9 mouse cellular contexts compared by ENCODE assay signal in the genomic region with DNA sequence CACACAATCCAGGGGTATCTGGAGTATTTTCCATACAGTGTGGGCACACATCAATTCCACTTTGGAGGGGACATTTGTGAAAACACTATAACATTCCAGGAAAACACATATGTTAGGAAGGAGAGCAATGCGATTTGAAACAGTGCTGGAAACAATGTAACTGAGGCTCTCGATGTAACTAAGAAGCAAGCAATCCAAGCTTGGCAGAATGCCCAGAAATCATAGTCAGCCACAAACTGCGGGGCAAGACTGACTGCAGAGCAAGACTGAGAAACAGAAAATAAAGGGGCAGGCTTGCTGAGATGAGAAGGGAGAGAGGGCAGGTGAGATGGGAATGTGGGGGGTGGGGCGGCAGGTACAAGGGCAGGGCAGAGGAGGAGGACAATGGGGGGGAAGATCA. TPM values are rescaled to one million over a fixed set of nuclear protein-coding genes. Genes with fewer than 3 reads are reported as not detected.
DNase-seq lines count a peak whose midpoint lies in the region; ATAC-seq and TF ChIP-seq lines count a peak whose summit lies in the region.
"Had no signal": no experiment of that assay in that cellular context is flagged by ENCODE, and none has a peak within 500 bp of the region (broad histone marks: within the 10 kb centered on the region; RNA-seq: fewer than 3 reads in every experiment).

No protein-coding gene starts in this region.

- H3K9ac ChIP-seq in liver, embryonic 11.5 days (ENCODE audit: low read depth, low read length), result no peak overlapping the region
- no peak overlapping the region for H3K9ac ChIP-seq in embryonic facial prominence, embryonic 14.5 days (ENCODE audit: low read depth, low read length)
- H3K9ac ChIP-seq: liver, embryonic 13.5 days had no signal

- peak; percentile 35 for DNase-seq in liver
- no peak for DNase-seq in liver, embryonic 11.5 days (ENCODE audit: low spot score)
- DNase-seq in embryonic facial prominence, embryonic 14.5 days (ENCODE audit: low spot score), result peak; percentile 98
- peak; percentile 63 to 78 for DNase-seq in heart, postnatal 14 days
- DNase-seq in layer of hippocampus, adult 2 months (ENCODE audit: low spot score in 2 of 2), result peak; percentile 78 to 80
- DNase-seq in lung, postnatal 10 days, result peak; percentile 86
- peak; percentile 62 for DNase-seq in right cerebral cortex, postnatal 14 days
- DNase-seq in thymus, postnatal 0 days (ENCODE audit: low spot score), result no peak
- DNase-seq: liver, embryonic 13.5 days had no signal

- H3K4me3 ChIP-seq in liver, embryonic 11.5 days (ENCODE audit: low read depth, low read length), result no peak overlapping the region
- H3K4me3 ChIP-seq in embryonic facial prominence, embryonic 14.5 days (ENCODE audit: low read depth, low read length), result no peak overlapping the region
- no peak overlapping the region for H3K4me3 ChIP-seq in layer of hippocampus, adult 2 months
- H3K4me3 ChIP-seq: liver, embryonic 13.5 days had no signal

- WGBS in liver, embryonic 11.5 days, result 52% methylated on average over 4 of the region's 4 CpGs
- 20% methylated on average over 4 of the region's 4 CpGs for WGBS in embryonic facial prominence, embryonic 14.5 days

- H3K27ac ChIP-seq in liver, embryonic 11.5 days (ENCODE audit: low read depth, low read length), result no peak overlapping the region
- peak overlapping the region; percentile 71 for H3K27ac ChIP-seq in embryonic facial prominence, embryonic 14.5 days (replicated peaks; ENCODE audit: low read depth, low read length)
- H3K27ac ChIP-seq in layer of hippocampus, adult 2 months, result no peak overlapping the region
- H3K27ac ChIP-seq: liver, embryonic 13.5 days had no signal

- H3K4me2 ChIP-seq in liver, embryonic 11.5 days, result no peak overlapping the region
- no peak overlapping the region for H3K4me2 ChIP-seq in embryonic facial prominence, embryonic 14.5 days (ENCODE audit: low read depth, low read length)
- H3K4me2 ChIP-seq: liver, embryonic 13.5 days had no signal

- intact Hi-C loops in heart, postnatal 14 days (cut with DNase I), result no loop called here

- no peaks in the 10 kb centered on the region; the same call in 1 of the 2 replicates for H3K4me1 ChIP-seq in liver, embryonic 11.5 days (replicated peaks; ENCODE audit: control insufficient read depth, insufficient read depth, low read length)
- H3K4me1 ChIP-seq in embryonic facial prominence, embryonic 14.5 days (ENCODE audit: control insufficient read depth, insufficient read depth, low read length), result peaks cover 31% of the 10 kb centered on the region
- H3K4me1 ChIP-seq: liver, embryonic 13.5 days had no signal

- TF ChIP-seq CTCF in layer of hippocampus, adult 2 months (conservative IDR thresholded peaks at IDR 0.05), result no peak

- H3K27me3 ChIP-seq in liver, embryonic 11.5 days (replicated peaks; ENCODE audit: control insufficient read depth, insufficient read depth, low read length), result no peaks in the 10 kb centered on the region
- H3K27me3 ChIP-seq in embryonic facial prominence, embryonic 14.5 days (replicated peaks; ENCODE audit: control insufficient read depth, insufficient read depth, low read length), result no peaks in the 10 kb centered on the region
- H3K27me3 ChIP-seq: liver, embryonic 13.5 days had no signal

- no peaks in the 10 kb centered on the region for H3K36me3 ChIP-seq in liver, embryonic 11.5 days (ENCODE audit: control insufficient read depth, insufficient read depth, low read length)
- H3K36me3 ChIP-seq in embryonic facial prominence, embryonic 14.5 days (ENCODE audit: control insufficient read depth, insufficient read depth, low read length), result 0 out of 2 replicates have a peak, but pooled peaks cover 3% of the 10 kb centered on the region
- H3K36me3 ChIP-seq: liver, embryonic 13.5 days had no signal

- no peak for ATAC-seq in liver, embryonic 11.5 days (replicated peaks; ENCODE audit: low FRiP score)
- peak; percentile 93 for ATAC-seq in embryonic facial prominence, embryonic 14.5 days (ENCODE audit: low read depth)

- no peaks in the 10 kb centered on the region for H3K9me3 ChIP-seq in liver, embryonic 11.5 days (ENCODE audit: control insufficient read depth, low read length)
- H3K9me3 ChIP-seq in embryonic facial prominence, embryonic 14.5 days (ENCODE audit: control insufficient read depth, low read length), result no peaks in the 10 kb centered on the region
- H3K9me3 ChIP-seq: liver, embryonic 13.5 days had no signal

RNA-seq across cellular contexts. Expression of a gene that starts 19.7 kb away (rescaled TPM):
- 8.2 and 9.3 TPM in 2 replicates for polyA plus RNA-seq in liver, embryonic 11.5 days (2014; fragmentation: Nextera tagmentation; extraction: Ambion mirVana)
- polyA plus RNA-seq in embryonic facial prominence, embryonic 14.5 days (2014; fragmentation: Nextera tagmentation; extraction: Ambion mirVana), result 24.5 and 26.3 TPM in 2 replicates
- 1 to 10 TPM; 6.0 to 6.6 TPM for total RNA-seq in heart, postnatal 14 days (2021)
- 1 to 10 TPM; 7.0 to 9.0 TPM for total RNA-seq in layer of hippocampus, adult 2 months (2021)
- 0.67 and 1.0 TPM in 2 replicates for polyA plus RNA-seq in thymus, postnatal 0 days (2015; fragmentation: Nextera tagmentation; extraction: Ambion mirVana)

Comparison
In these comparisons a context has a peak if more than half of its experiments do, and no peak if none do; other contexts are left out.
1. DNase-seq: peak in liver (single experiment), embryonic facial prominence, embryonic 14.5 days (single experiment), heart, postnatal 14 days (2 of 2), layer of hippocampus, adult 2 months (2 of 2), lung, postnatal 10 days (single experiment) and right cerebral cortex, postnatal 14 days (single experiment); none in liver, embryonic 11.5 days (single experiment) and thymus, postnatal 0 days (single experiment).